Mouse (Mus musculus): ENCODE data around the gene Hhip. TPM values are rescaled to one million over a fixed set of nuclear protein-coding genes. Genes with fewer than 3 reads are reported as not detected.
A peak's percentile ranks its signal among the peaks of the same experiment; 100 is the strongest.

Hhip gene
- total RNA-seq (2021) = 1 to 10 TPM; 3.7 to 4.2 TPM
- long read RNA-seq, experiment 1, full-length matches to known transcripts = 2 of 7 reads
- long read RNA-seq, experiment 1, partial matches to known transcripts = 1 of 7 reads
- long read RNA-seq, experiment 1, other reads (novel, unspliced or antisense) = 4 of 7 reads
- long read RNA-seq, experiment 2, full-length matches to known transcripts = 2 of 4 reads
- long read RNA-seq, experiment 2, partial matches to known transcripts = 1 of 4 reads
- long read RNA-seq, experiment 2, other reads (novel, unspliced or antisense) = 1 of 4 reads

GRCm38 (mm10) chr8:80057198-80058174, at the start of gene Hhip:
TSS of gene Hhip (minus strand) at chr8:80058006.
- peak in 1 of 2 experiments; percentile 19 for DNase-seq (ENCODE audit: low spot score in 2 of 2)

DNA sequence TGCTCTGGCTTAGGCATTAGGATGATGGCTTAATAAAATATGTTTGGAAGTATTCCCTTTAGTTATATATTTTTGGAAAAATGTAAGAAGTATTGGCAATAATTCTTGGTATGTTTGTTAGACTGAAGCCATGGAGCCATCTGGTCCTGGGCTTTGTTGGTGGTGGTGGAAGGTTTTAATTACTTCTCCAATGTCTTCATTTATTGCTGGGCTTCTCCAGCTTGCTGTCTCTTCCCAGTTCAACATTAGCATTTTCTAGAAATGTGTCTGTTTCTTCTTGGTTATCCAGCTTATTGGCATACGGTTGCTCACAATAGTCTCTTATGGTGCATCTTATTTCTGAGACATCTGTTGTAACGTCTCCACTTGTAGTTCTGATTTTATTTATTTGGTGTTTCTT, 29.2 kb upstream of the Hhip start:
- no peak for DNase-seq (ENCODE audit: low spot score in 2 of 2)

DNA sequence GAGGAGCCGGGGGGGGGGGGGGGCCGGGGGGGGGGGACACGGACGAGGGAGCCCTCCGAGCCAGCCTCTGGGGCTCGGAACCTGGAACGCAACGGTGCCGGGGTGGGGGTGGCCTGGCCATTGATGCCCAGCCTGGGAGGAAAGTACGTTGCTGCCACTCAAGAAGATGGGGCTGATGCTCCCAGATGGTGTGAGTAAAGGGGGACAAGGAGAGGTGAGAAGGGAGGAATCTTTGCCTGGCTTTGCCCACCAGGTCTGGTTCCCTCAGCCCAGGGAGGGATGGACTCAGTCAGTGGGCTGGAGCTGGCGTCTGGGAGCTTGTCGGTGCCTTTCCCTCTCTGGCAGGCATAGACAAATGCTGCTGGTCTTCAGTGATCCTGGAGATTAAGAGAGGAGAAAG, 387 bp upstream of the Hhip start:
- no peak for DNase-seq (ENCODE audit: low spot score in 2 of 2)

- no peak for DNase-seq (ENCODE audit: low spot score in 2 of 2)
Measured at GRCm38 (mm10) chr8:80056331-80057070, 1.3 kb downstream of the Hhip start.

DNA sequence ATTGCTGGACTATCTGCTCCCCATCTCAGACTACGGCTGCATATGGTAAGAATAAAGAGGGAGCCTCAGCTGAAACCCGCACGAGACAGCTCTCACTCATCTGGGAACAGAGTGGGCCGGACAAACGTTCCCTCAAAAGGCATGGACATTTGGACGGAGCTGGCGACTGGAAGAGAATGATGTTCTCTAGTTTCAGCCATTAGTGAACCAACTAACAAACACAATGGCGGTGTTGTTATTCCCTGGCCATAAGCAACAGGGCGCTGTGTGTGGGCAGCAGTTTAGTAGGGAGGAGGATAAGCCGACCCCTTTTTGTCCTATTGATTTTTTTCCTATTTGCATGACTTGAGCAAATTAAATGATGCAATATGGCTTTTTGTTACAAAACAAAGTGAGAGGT, 2.0 kb downstream of the Hhip start:
- no peak for DNase-seq (ENCODE audit: low spot score in 2 of 2)

- DNase-seq (ENCODE audit: low spot score in 2 of 2) = no peak
Measured at GRCm38 (mm10) chr8:80055094-80055493, 2.7 kb downstream of the Hhip start.

- no peak for DNase-seq (ENCODE audit: low spot score in 2 of 2)
Measured at GRCm38 (mm10) chr8:80054216-80054615, 3.6 kb downstream of the Hhip start.

DNA sequence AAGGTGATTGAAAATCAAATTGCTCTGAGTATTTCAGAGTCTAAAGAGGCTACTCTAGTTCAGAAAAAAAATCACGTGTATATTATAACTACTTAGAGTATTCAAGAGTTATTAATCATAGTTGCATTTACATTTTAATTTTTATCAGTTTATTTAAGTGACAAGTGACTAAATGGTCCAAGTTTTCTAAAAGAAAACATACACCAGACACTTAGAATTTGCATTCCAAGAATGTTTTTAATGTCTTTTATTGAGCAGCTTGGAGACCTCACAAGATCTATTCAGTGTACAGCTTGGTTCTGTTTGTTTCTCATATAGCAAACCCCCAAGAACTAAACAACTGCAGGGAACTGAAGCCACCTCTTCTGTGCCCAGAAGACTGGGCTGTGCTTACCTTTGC, 5.0 kb downstream of the Hhip start:
- DNase-seq (ENCODE audit: low spot score in 2 of 2) = no peak

DNA sequence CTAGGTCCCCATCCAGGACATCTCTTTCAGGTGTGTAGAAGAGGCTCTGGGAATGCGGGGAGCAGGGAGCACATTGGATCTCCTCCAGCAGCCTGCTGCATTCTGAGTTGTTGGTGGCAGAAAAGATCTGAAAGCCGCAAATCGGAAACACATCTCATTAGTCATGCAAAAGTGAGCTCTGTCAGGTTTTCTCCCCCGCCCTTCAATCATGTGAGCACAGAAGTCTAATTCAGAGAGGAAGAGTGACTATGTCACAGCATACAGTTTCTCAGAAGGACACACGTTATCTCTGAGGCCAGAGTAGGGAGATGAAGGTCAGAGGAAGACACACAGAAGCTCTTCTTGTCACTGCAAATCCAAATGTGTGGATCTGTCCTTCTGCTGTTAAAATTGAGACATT, 6.3 kb downstream of the Hhip start:
- no peak for DNase-seq (ENCODE audit: low spot score in 2 of 2)

DNA sequence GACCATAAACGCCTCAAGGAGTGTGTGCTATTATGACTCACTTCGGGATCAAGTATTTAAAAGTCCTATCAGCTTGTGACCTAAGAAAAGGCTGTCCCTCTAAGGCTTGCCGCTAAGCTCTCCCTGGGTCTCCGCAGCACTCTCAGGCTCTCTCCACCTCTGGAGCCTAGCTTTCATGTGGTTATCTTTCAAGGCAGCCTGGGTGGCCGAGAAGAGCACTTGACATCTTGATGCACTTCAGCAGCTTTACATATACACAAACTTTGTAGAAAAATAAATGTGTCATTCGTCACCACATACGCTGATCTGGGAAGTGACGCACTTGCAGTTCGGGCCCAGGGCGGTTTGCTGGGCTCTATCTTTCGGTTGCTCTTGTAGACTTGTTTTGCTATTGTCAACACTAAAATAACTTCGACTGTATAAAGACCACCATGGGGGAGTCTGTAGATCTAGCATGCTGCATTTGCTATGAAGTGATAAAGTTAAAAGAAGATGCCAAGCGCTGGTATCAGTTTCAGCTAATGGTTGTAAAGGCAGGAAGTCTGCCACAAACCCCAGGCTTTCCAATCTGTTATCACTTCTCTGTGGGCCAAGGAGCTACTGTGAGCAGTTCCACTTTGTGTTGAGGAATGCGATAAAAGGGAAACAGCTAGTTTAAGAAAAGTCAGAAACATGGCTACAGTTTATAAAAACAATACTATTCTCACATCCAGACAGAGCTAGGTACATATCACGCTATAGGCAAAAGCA, 8.4 kb downstream of the Hhip start:
- DNase-seq (ENCODE audit: low spot score in 2 of 2) = no peak

- DNase-seq (ENCODE audit: low spot score in 2 of 2) = no peak
Measured at GRCm38 (mm10) chr8:80048256-80048655, 9.6 kb downstream of the Hhip start.

GRCm38 (mm10) chr8:80037644-80038253, 20.1 kb downstream of the Hhip start:
- no peak for DNase-seq (ENCODE audit: low spot score in 2 of 2)

GRCm38 (mm10) chr8:80032604-80033003, 25.2 kb downstream of the Hhip start:
- DNase-seq (ENCODE audit: low spot score in 2 of 2) = no peak

DNA sequence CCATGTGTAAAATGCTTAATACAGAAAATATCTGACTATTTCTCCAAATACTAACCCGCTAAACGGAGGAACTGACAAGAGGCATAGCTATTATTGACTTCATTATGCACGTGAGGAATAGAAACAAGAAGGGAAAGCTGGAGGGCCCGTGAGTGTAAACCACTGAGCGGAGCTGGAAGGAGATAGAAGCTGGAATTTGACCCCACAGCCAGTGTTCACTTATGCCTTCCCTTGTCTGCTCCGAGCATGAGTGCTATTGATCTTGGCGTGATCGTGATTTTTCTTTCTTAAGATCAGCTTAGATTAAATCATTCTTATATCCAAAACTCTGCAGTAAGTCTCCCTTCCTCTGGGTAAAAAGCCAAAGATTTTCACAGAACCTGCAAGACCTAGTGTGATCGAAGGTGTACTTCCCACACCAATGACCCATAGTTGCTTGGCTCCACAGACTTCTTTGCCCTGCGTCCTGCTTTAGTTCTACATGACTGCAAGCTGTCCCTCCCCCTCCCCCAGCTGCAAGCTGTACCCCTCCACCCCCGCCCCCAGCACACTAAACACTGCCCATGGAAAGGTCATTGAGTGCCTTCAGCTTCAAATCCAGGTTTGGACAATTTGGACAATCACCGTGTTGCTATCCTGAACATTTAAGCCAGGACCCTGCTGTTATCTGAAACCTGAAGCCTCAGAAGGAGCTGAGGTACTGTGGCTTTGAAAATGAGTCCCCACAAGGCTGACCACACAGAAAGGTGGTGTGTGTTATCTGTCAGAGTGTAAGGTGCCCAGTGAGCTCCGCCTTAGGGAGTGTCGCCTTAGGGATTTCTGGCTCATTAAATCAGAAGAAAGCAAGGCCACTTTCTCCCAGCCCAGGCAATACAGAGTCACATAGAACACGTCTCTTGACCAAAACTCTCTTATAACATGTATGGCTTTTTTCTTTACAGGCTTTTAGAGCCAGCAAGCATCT, 26.2 kb downstream of the Hhip start:
- no peak for DNase-seq (ENCODE audit: low spot score in 2 of 2)

DNA sequence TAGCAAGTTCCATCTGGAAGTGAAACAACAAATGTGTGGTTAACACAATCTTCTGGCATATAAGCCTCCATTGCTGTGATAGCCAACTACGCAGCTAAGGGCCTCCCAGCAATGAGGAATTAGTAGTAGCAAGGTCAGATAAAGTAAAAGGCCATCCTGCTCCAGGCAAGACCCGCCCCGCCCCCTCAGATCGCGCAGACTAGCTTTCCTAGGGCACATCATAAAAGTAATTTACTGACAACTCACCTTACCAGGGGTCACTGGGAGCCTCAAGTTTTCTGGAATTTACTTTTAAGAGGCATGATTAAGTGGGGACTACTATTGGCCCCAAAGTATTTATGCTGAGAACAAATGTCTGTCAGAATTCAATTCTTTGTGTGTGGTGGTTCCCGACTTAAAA, 28.2 kb downstream of the Hhip start:
- no peak for DNase-seq (ENCODE audit: low spot score in 2 of 2)

- no peak for DNase-seq (ENCODE audit: low spot score in 2 of 2)
Measured at GRCm38 (mm10) chr8:80020469-80020868, 37.3 kb downstream of the Hhip start.

DNA sequence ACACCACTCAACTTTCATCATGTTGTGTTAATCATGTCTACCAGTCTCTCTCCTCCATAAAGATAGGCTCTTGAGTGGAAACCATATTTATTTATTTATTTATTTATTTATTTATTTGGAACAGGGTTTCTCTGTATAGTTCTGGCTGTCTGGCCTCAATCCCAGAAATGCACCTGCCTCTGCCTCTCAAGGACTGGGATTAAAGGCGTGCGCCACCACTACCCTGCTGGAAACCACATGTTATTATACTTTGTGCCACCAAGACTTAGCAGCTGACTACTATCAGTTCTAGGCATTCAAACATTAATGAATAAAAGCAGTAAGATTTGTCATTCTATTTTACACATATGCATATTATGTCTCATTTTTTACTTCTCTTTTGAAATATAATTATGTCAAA, 42.0 kb downstream of the Hhip start:
- DNase-seq (ENCODE audit: low spot score in 2 of 2) = no peak

- DNase-seq (ENCODE audit: low spot score in 2 of 2) = no peak
Measured at GRCm38 (mm10) chr8:80004421-80004820, 53.4 kb downstream of the Hhip start.

GRCm38 (mm10) chr8:80002313-80002712, 55.5 kb downstream of the Hhip start:
- no peak for DNase-seq (ENCODE audit: low spot score in 2 of 2)

Measured in gastrocnemius, postnatal 4 days (tissue).